In the genomic region with DNA sequence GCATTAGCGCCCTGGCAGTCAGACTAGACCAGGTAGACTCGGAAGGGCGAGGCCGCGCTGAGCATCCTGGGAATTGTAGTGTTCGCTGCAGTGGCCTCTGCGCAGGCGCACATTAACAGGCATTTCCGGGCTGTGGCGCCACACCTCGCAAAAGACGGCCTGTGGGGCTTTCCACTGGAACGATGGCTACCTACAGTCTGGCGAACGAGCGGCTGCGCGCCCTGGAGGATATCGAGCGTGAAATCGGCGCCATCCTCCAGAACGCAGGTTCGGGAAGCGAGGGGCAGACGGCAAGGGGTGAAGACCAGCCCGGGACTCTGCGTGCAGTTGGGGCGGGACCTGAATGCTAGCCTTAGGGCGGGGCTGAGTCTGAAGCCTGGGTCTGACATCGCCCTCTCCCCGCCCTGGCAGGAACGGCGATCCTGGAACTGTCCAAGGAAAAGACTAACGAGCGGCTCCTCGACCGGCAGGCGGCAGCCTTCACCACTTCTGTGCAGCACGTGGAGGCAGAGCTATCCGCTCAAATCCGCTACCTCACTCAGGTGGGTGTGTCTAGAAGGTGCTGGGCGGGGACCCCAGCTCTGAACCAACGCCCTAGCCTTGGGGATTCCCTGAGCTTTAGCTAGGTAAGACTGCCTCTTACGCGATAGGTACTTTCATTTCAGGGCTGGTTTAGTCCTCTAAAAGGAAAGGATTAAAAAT, we compare ENCODE assay signal across 8 mouse cellular contexts. TPM values are rescaled to one million over a fixed set of nuclear protein-coding genes. Genes with fewer than 3 reads are reported as not detected.
DNase-seq lines count a peak whose midpoint lies in the region; ATAC-seq and TF ChIP-seq lines count a peak whose summit lies in the region.

A gene (plus strand): TSS at position 123 of the 702 bp plus-strand sequence.

- no peaks in the 10 kb centered on the region for H3K4me1 ChIP-seq in ES-Bruce4 (ENCODE audit: control insufficient read depth, insufficient read depth, low read length)
- peaks cover 21% of the 10 kb centered on the region for H3K4me1 ChIP-seq in forebrain, embryonic 13.5 days
- H3K4me1 ChIP-seq in liver, postnatal 0 days (ENCODE audit: insufficient read depth), result peaks cover 23% of the 10 kb centered on the region
- H3K4me1 ChIP-seq in neural tube, embryonic 14.5 days (ENCODE audit: control insufficient read depth, insufficient read depth, low read length), result peaks cover 10% of the 10 kb centered on the region; the same call in 1 of the 2 replicates

- TF ChIP-seq POLR2A in ES-Bruce4 (IDR thresholded peaks at IDR 0.05; ENCODE audit: insufficient read depth, low read length), result no peak

- WGBS in forebrain, embryonic 13.5 days, result under 1% methylated on average over 46 of the region's 46 CpGs
- under 1% methylated on average over 46 of the region's 46 CpGs for WGBS in large intestine, adult 2 months
- WGBS in liver, postnatal 0 days (ENCODE audit: insufficient replicate concordance), result under 1% methylated on average over 46 of the region's 46 CpGs
- under 1% methylated on average over 46 of the region's 46 CpGs for WGBS in neural tube, embryonic 14.5 days

- peak within 1 kb of the TSS; percentile 71 for H3K4me2 ChIP-seq in forebrain, embryonic 13.5 days
- peak within 1 kb of the TSS; percentile 76 for H3K4me2 ChIP-seq in liver, postnatal 0 days (ENCODE audit: low read depth, low read length)
- peak within 1 kb of the TSS; percentile 70 for H3K4me2 ChIP-seq in neural tube, embryonic 14.5 days (ENCODE audit: low read depth, low read length)

- no peaks in the 10 kb centered on the region for H3K27me3 ChIP-seq in ES-Bruce4 (ENCODE audit: control insufficient read depth, insufficient read depth, low read length, poor library complexity, severe bottlenecking)
- no peaks in the 10 kb centered on the region for H3K27me3 ChIP-seq in forebrain, embryonic 13.5 days
- H3K27me3 ChIP-seq in liver, postnatal 0 days (ENCODE audit: insufficient read depth, low read length), result no peaks in the 10 kb centered on the region
- H3K27me3 ChIP-seq in neural tube, embryonic 14.5 days (ENCODE audit: control insufficient read depth, insufficient read depth, low read length), result no peaks in the 10 kb centered on the region

- intact Hi-C loops in heart, postnatal 10 days (cut with DNase I), result loop anchor here (1.0 to 2.0 kb wide), 2 partner anchors 19 to 54 kb away; a partner anchor contains a TSS

- peak within 1 kb of the TSS; percentile 81 for H3K4me3 ChIP-seq in ES-Bruce4 (ENCODE audit: low read depth, low read length)
- H3K4me3 ChIP-seq in forebrain, embryonic 13.5 days, result peak within 1 kb of the TSS; percentile 58
- H3K4me3 ChIP-seq in liver, postnatal 0 days (ENCODE audit: low read depth, low read length), result peak within 1 kb of the TSS; percentile 64
- H3K4me3 ChIP-seq in neural tube, embryonic 14.5 days (ENCODE audit: low read depth, low read length), result peak within 1 kb of the TSS; percentile 62

- H3K9ac ChIP-seq in ES-Bruce4 (ENCODE audit: low read depth, poor library complexity, severe bottlenecking), result peak within 1 kb of the TSS; percentile 42
- H3K9ac ChIP-seq in forebrain, embryonic 13.5 days, result peak within 1 kb of the TSS; percentile 78
- H3K9ac ChIP-seq in liver, postnatal 0 days (replicated peaks), result peak within 1 kb of the TSS; percentile 74
- H3K9ac ChIP-seq in neural tube, embryonic 14.5 days (replicated peaks; ENCODE audit: low read depth, low read length), result peak within 1 kb of the TSS; percentile 75

- no peaks in the 10 kb centered on the region for H3K9me3 ChIP-seq in ES-Bruce4 (replicated peaks; ENCODE audit: control insufficient read depth, insufficient read depth, low read length, poor library complexity, severe bottlenecking)
- no peaks in the 10 kb centered on the region for H3K9me3 ChIP-seq in forebrain, embryonic 13.5 days (replicated peaks)
- H3K9me3 ChIP-seq in liver, postnatal 0 days (ENCODE audit: low read length), result no peaks in the 10 kb centered on the region
- no peaks in the 10 kb centered on the region for H3K9me3 ChIP-seq in neural tube, embryonic 14.5 days (ENCODE audit: control insufficient read depth, low read length)

- peak; percentile 74; the same call in 1 of the 2 replicates for TF ChIP-seq EP300 in ES-Bruce4 (IDR thresholded peaks at IDR 0.05; ENCODE audit: insufficient read depth, low read depth, low read length)
- TF ChIP-seq EP300 in liver, postnatal 0 days (IDR thresholded peaks at IDR 0.05; ENCODE audit: low read depth), result no peak

- DNase-seq in heart, postnatal 10 days, result peak; percentile 98
- DNase-seq in large intestine, adult 2 months (ENCODE audit: low read depth, low spot score), result peak; percentile 95
- DNase-seq in liver, postnatal 0 days, result peak; percentile 95
- peak; percentile 97 for DNase-seq in testis, postnatal 10 days (ENCODE audit: low spot score)

- peaks cover 10% of the 10 kb centered on the region for H3K36me3 ChIP-seq in ES-Bruce4 (ENCODE audit: control insufficient read depth, insufficient read depth, low read length, poor library complexity, severe bottlenecking)
- H3K36me3 ChIP-seq in forebrain, embryonic 13.5 days (ENCODE audit: poor library complexity, severe bottlenecking), result peaks cover 11% of the 10 kb centered on the region
- H3K36me3 ChIP-seq in liver, postnatal 0 days (replicated peaks; ENCODE audit: insufficient read depth, low read length), result no peaks in the 10 kb centered on the region
- H3K36me3 ChIP-seq in neural tube, embryonic 14.5 days (ENCODE audit: control insufficient read depth, insufficient read depth, low read length), result 0 out of 2 replicates have a peak, but pooled peaks cover 5% of the 10 kb centered on the region

- peak; percentile 95 for ATAC-seq in cerebellum, adult (ENCODE audit: insufficient number of reproducible peaks, low FRiP score, low TSS enrichment)
- peak; percentile 97 for ATAC-seq in forebrain, embryonic 13.5 days
- ATAC-seq in liver, postnatal 0 days, result peak; percentile 97
- peak; percentile 96 for ATAC-seq in neural tube, embryonic 14.5 days (ENCODE audit: low read depth)

- TF ChIP-seq CTCF in ES-Bruce4 (IDR thresholded peaks at IDR 0.05; ENCODE audit: low read depth, low read length), result peak; percentile 83
- peak; percentile 98 for TF ChIP-seq CTCF in liver, postnatal 0 days (IDR thresholded peaks at IDR 0.05; ENCODE audit: low read depth)

- peak within 1 kb of the TSS; percentile 39 for H3K27ac ChIP-seq in ES-Bruce4 (ENCODE audit: insufficient read depth, low read length)
- peak within 1 kb of the TSS; percentile 95 for H3K27ac ChIP-seq in forebrain, embryonic 13.5 days
- H3K27ac ChIP-seq in liver, postnatal 0 days (ENCODE audit: low read depth), result peak within 1 kb of the TSS; percentile 97
- H3K27ac ChIP-seq in neural tube, embryonic 14.5 days (ENCODE audit: low read depth, low read length), result peak within 1 kb of the TSS; percentile 95

RNA-seq across cellular contexts. Expression of the gene that starts here (rescaled TPM):
- polyA plus RNA-seq in ES-Bruce4 (2011; ENCODE audit: insufficient read depth, insufficient read length, low read depth, missing spikeins), result 26.9 and 32.1 TPM in 2 replicates
- 36.6 and 40.8 TPM in 2 replicates for polyA plus RNA-seq in forebrain, embryonic 13.5 days (2015; fragmentation: Nextera tagmentation; extraction: Ambion mirVana)
- total RNA-seq in heart, postnatal 10 days (2021), result 10 to 100 TPM in 1 of 2 experiments, 1 to 10 TPM in 1; 8.2 to 13.4 TPM
- 28.0 and 31.7 TPM in 2 replicates for polyA plus RNA-seq in large intestine, adult 2 months (2012; rRNA removed)
- polyA plus RNA-seq in liver, postnatal 0 days (2015; fragmentation: Nextera tagmentation; extraction: Ambion mirVana), result 14.3 and 15.1 TPM in 2 replicates
- 41.4 and 46.6 TPM in 2 replicates for polyA plus RNA-seq in neural tube, embryonic 14.5 days (2014; fragmentation: Nextera tagmentation; extraction: Ambion mirVana)

Comparison
In these comparisons a context has a peak if more than half of its experiments do, and no peak if none do; other contexts are left out.
1. Peak in every context shown above with its lines: DNase-seq, ATAC-seq, H3K4me3 ChIP-seq and H3K27ac ChIP-seq.
2. H3K27ac ChIP-seq: peak in every context shown above with its lines; median percentile 97 in liver, postnatal 0 days; 95 in forebrain, embryonic 13.5 days; 95 in neural tube, embryonic 14.5 days; 39 in ES-Bruce4.